Mouse (Mus musculus) CH12.LX (cell line): Measurements from ENCODE around the gene Baiap2l2.

Experiments
- CTCF ChIP-seq, 2 experiments: IDR thresholded peaks in 1 of 2; conservative IDR thresholded peaks in 1 of 2; 2 replicates each; pipeline ENCODE4 v1.5.1; 2011 to 2012; ENCODE audit warnings: low read depth in 2 of 2, low read length in 2 of 2, improper control_type of control experiment in 1 of 2, inconsistent platforms in 1 of 2, mild to moderate bottlenecking in 1 of 2, moderate library complexity in 1 of 2
- EP300 ChIP-seq: IDR thresholded peaks from 2 replicates; pipeline ENCODE4 v1.6.1; 2011; ENCODE audit warnings: low read length, improper control_type of control experiment
- POLR2A ChIP-seq: IDR thresholded peaks from 2 replicates; pipeline ENCODE4 v1.6.1; 2011; ENCODE audit warnings: low read depth, mild to moderate bottlenecking, improper control_type of control experiment, low read length
- POLR2AphosphoS2 ChIP-seq: IDR thresholded peaks from 2 replicates; pipeline ENCODE4 v1.6.1; 2011; ENCODE audit warnings: low read depth, low read length, improper control_type of control experiment

GRCm38 (mm10) chr15:79321733-79322190 lies 36.4 kb upstream of the Baiap2l2 start:
- no peak for TF ChIP-seq POLR2A
- TF ChIP-seq CTCF (conservative IDR thresholded peaks at IDR 0.05 in 1 of 2, IDR thresholded peaks at IDR 0.05 in 1 of 2; ENCODE audit: low read depth in 2 of 2, low read length in 2 of 2), result no peak
- TF ChIP-seq EP300, result no peak
- no peak for TF ChIP-seq POLR2AphosphoS2
